ENCODE assay signal across 8 mouse cellular contexts in the genomic region with DNA sequence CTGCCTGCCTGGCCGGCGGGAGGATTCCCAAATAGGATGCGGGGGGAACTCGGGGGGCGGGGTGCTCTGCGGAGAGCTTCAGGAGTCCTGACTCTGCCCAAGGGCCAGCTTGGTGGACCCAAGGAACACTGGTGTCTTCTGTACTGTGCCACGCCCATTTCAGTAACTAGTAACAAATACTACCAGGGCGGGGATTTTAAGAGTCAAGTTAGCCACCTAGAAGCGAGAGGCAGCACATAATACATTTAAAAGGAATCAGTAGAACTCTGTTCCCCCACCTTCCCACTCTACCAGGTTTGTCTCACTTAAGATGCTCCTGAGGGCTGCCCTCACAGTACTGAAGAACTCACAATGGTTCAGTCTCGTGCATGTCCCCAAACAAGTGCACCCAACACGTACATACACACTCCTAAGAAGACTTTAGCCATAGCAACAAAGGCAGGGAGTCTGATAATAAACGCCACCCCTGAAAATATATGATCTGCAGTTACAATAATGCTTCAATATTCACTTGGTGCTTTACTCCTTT.
DNase-seq lines count a peak whose midpoint lies in the region; ATAC-seq lines count a peak whose summit lies in the region.

No protein-coding gene starts in this region.

- no peaks in the 10 kb centered on the region for H3K4me1 ChIP-seq in embryonic facial prominence, embryonic 10.5 days
- no peaks in the 10 kb centered on the region for H3K4me1 ChIP-seq in hindbrain, embryonic 11.5 days (replicated peaks; ENCODE audit: control insufficient read depth, insufficient read depth, low read length)
- H3K4me1 ChIP-seq in midbrain, embryonic 10.5 days: no peaks in the 10 kb centered on the region

- no peaks in the 10 kb centered on the region for H3K9me3 ChIP-seq in embryonic facial prominence, embryonic 10.5 days
- H3K9me3 ChIP-seq in hindbrain, embryonic 11.5 days (ENCODE audit: control insufficient read depth, low read length): no peaks in the 10 kb centered on the region
- H3K9me3 ChIP-seq in midbrain, embryonic 10.5 days (replicated peaks): no peaks in the 10 kb centered on the region

- H3K4me3 ChIP-seq in embryonic facial prominence, embryonic 10.5 days: peak overlapping the region; percentile 71
- peak overlapping the region; percentile 57 for H3K4me3 ChIP-seq in hindbrain, embryonic 11.5 days (ENCODE audit: low read depth, low read length)
- H3K4me3 ChIP-seq in midbrain, embryonic 10.5 days: peak overlapping the region; percentile 68

- 0 out of 2 replicates have a peak overlapping the region, but pooled peaks have one; percentile 34 for H3K9ac ChIP-seq in hindbrain, embryonic 11.5 days (ENCODE audit: low read depth, low read length)

- peaks cover 5% of the 10 kb centered on the region; the same call in 1 of the 2 replicates for H3K27me3 ChIP-seq in embryonic facial prominence, embryonic 10.5 days (replicated peaks; ENCODE audit: low read depth, poor library complexity, severe bottlenecking)
- no peaks in the 10 kb centered on the region for H3K27me3 ChIP-seq in hindbrain, embryonic 11.5 days (ENCODE audit: control insufficient read depth, insufficient read depth, low read length)
- no peaks in the 10 kb centered on the region for H3K27me3 ChIP-seq in midbrain, embryonic 10.5 days (ENCODE audit: low read depth, poor library complexity, severe bottlenecking)

- H3K4me2 ChIP-seq in hindbrain, embryonic 11.5 days (replicated peaks; ENCODE audit: low read depth, low read length): peak overlapping the region; percentile 35

- no peak for ATAC-seq in hindbrain, embryonic 11.5 days (ENCODE audit: low FRiP score)

- 17% methylated on average over 12 of the region's 12 CpGs for WGBS in embryonic facial prominence, embryonic 10.5 days
- WGBS in hindbrain, embryonic 11.5 days: 32% methylated on average over 7 of the region's 12 CpGs
- 21% methylated on average over 12 of the region's 12 CpGs for WGBS in midbrain, embryonic 10.5 days

- peak overlapping the region; percentile 91 for H3K27ac ChIP-seq in embryonic facial prominence, embryonic 10.5 days (replicated peaks)
- H3K27ac ChIP-seq in hindbrain, embryonic 11.5 days (ENCODE audit: low read depth, low read length): no peak overlapping the region
- H3K27ac ChIP-seq in midbrain, embryonic 10.5 days (replicated peaks): peak overlapping the region; percentile 90

- DNase-seq in kidney, adult 9 months: peak; percentile 33
- no peak for DNase-seq in kidney, adult 18-20 months
- DNase-seq in embryonic facial prominence, embryonic 10.5 days (ENCODE audit: low spot score): no peak
- DNase-seq in hindbrain, embryonic 11.5 days (ENCODE audit: low spot score): no peak
- no peak for DNase-seq in midbrain, embryonic 10.5 days (ENCODE audit: low spot score)
- DNase-seq in gastrocnemius, adult 18-20 months (ENCODE audit: low spot score): no peak
- DNase-seq in left cerebral cortex, adult 9 months (ENCODE audit: low spot score in 2 of 2): no peak
- DNase-seq in gastrocnemius, postnatal 4 days (ENCODE audit: low spot score in 2 of 2): no peak

- no peaks in the 10 kb centered on the region for H3K36me3 ChIP-seq in embryonic facial prominence, embryonic 10.5 days (replicated peaks)
- no peaks in the 10 kb centered on the region for H3K36me3 ChIP-seq in hindbrain, embryonic 11.5 days (ENCODE audit: control insufficient read depth, insufficient read depth, low read length)
- no peaks in the 10 kb centered on the region for H3K36me3 ChIP-seq in midbrain, embryonic 10.5 days
